Mouse (Mus musculus) thymus, adult 2 months (tissue): ENCODE measurements around the gene Dnmt1. TPM values are rescaled to one million over a fixed set of nuclear protein-coding genes. Genes with fewer than 3 reads are reported as not detected.

Experiments used
- DNase-seq: peaks from one replicate; pipeline ENCODE4 v3.0.0; 2021
- H3K27ac ChIP-seq: fragments of 200-500 bp; 2 replicates; pipeline ENCODE4 v1.5.1; 2012; ENCODE audit warnings: low read length, control low read depth; ENCODE audit not compliant: control insufficient read depth, insufficient read depth
- H3K27me3 ChIP-seq: fragments of 200-500 bp; 2 replicates; pipeline ENCODE4 v1.6.1; 2012; ENCODE audit warnings: mild to moderate bottlenecking, low read length, moderate library complexity, mixed read lengths; ENCODE audit not compliant: control insufficient read depth, insufficient read depth
- H3K36me3 ChIP-seq: fragments of 200-500 bp; 2 replicates; pipeline ENCODE4 v1.6.1; 2012; ENCODE audit warnings: mild to moderate bottlenecking, low read length, moderate library complexity; ENCODE audit not compliant: control insufficient read depth, insufficient read depth
- H3K4me1 ChIP-seq: fragments of 200-500 bp; replicated peaks from 2 replicates; pipeline ENCODE4 v1.6.1; 2012; ENCODE audit warnings: low read length; ENCODE audit not compliant: control insufficient read depth, insufficient read depth
- H3K4me3 ChIP-seq: fragments of 200-500 bp; 2 replicates; pipeline ENCODE4 v1.5.1; 2012; ENCODE audit warnings: mild to moderate bottlenecking, low read length, control low read depth, moderate library complexity; ENCODE audit not compliant: control insufficient read depth, insufficient read depth
- CTCF ChIP-seq: fragments of 200-500 bp; IDR thresholded peaks from 2 replicates; pipeline ENCODE4 v1.5.1; 2012; ENCODE audit warnings: mild to moderate bottlenecking, control low read depth, low read length, moderate library complexity, borderline replicate concordance; ENCODE audit not compliant: control insufficient read depth, poor library complexity, insufficient read depth; ENCODE audit errors: extremely low read depth
- POLR2A ChIP-seq: fragments of 200-500 bp; IDR thresholded peaks from 2 replicates; pipeline ENCODE4 v1.6.1; 2012; ENCODE audit warnings: mild to moderate bottlenecking, low read length, control low read depth, moderate library complexity; ENCODE audit not compliant: control insufficient read depth, poor library complexity, insufficient read depth; ENCODE audit errors: extremely low read depth
- WGBS: fragments of 180-500 bp; shearing (Covaris S2); methylation state at CpG from one replicate; pipeline ENCODE4 v1.1.7; 2018; 5-methylcytosine and 5-hydroxymethylcytosine counted together
- polyA plus RNA-seq: library from polyadenylated mRNA; depleted of rRNA; stranded (reverse); fragments of >200 nt; gene quantifications from 2 replicates; pipeline ENCODE4 v1.2.3, GENCODE M21; 2012

The Dnmt1 gene
- polyA plus RNA-seq, 1 experiment = 142 TPM

DNA sequence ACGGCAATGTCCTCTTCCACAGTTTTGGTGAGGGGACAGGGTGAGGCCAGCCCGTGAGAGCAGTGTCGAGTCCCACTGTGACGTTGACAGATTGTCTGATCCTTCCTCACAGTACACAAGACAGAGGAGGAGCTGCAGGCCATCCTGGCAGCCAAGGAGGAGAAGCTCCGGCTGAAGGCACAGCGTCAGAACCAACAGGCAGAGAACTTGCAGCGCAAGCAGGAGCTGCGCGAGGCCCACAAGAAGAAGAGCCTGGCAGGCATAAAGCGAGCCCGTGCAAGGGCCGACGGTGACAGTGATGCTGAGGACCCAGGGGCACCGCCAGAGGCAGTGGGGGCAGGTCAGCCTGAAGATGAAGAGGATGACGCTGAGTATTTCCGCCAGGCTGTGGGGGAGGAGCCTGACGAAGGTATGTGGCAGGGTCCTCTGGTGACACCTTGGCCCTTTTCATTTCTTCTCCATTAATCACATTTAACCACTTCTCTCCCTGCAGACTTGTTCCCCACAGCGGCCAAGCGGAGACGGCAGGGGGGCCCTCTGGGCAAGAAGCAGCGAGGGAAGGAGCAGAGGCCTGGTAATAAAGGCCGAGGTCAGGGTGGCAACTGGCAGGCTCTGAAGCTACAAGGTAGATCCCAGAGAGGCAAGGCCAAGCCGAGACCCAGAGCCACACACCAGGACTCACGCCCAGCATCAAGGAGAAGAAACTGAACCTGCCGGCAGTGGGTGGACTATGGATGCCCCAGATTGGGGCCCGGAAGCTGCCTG lies 68.2 kb downstream of the Dnmt1 start:
- no peak overlapping the region for H3K4me3 ChIP-seq
- peaks cover 55% of the 10 kb centered on the region for H3K36me3 ChIP-seq
- no peaks in the 10 kb centered on the region for H3K27me3 ChIP-seq
- peaks cover 6% of the 10 kb centered on the region for H3K4me1 ChIP-seq
- WGBS = 91% methylated on average over 26 of the region's 26 CpGs
- H3K27ac ChIP-seq = no peak overlapping the region
- no peak for TF ChIP-seq POLR2A
- no peak for TF ChIP-seq CTCF
- no peak for DNase-seq

DNA sequence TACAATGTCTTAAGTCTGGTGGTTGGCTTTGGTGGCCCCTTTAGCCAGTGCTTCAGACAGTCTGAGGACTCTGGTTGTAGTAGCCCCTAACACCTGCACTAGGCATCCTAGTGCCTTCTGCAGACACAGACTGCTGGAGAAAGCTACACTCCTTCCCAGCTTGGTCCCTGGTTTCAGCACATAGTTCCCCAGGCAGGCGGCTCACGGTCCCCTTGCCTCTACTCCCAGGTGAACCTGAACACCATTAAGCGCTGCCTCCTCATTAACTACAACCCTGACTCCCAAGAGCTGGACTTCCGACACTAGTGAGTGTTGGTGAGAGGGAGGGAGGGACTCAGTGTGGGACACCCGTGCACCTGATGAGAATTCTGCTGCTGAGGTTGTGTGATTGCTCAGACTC lies 69.3 kb downstream of the Dnmt1 start:
- Histone ChIP-seq H3K4me3 (no peak overlapping the region), H3K27ac (no peak overlapping the region), H3K4me1 (peaks cover 6% of the 10 kb centered on the region), H3K27me3 (no peaks in the 10 kb centered on the region), H3K36me3 (peaks cover 48% of the 10 kb centered on the region)
- TF ChIP-seq CTCF (no peak), POLR2A (no peak)
- no peak for DNase-seq
- WGBS = 95% methylated on average over 5 of the region's 5 CpGs

DNA sequence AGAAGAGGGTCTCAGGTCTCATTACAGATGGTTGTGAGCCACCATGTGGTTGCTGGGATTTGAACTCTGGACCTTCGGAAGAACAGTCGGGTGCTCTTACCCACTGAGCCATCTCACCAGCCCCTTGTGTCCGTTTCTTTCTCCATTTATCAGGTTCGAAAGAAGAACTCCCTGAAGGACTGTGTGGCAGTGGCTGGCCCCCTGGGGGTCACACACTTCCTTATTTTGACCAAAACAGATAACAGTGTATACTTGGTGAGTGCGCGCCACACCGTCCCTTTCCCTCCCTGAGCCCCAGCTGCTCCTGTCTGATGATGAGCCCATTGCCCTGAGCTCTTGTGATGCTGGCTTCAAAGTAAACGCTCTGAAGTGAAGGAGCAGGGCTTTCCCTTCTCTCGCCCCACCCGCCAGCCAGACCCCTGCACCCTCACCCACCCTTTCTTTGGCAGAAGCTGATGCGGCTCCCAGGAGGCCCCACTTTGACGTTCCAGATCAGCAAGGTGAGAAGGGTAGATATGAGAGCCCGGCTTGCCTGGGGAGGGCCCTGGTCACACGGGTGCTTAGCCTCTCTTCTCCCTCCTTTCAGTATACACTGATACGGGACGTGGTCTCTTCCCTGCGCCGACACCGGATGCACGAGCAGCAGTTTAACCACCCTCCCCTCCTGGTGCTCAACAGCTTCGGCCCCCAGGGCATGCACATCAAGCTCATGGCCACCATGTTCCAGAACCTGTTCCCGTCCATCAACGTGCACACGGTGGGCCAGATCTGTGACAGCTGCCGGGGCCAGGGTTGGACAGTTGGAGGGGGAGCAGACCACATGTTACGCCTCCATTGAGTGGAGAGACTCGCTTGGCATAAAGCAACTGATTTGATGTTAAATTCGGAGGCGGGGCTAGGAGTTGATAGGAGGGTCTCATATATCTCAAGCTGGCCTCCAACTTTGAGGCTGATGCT lies 70.2 kb downstream of the Dnmt1 start:
- no peak for DNase-seq
- Histone ChIP-seq H3K4me3 (no peak overlapping the region), H3K27me3 (no peaks in the 10 kb centered on the region), H3K4me1 (peaks cover 6% of the 10 kb centered on the region), H3K36me3 (peaks cover 39% of the 10 kb centered on the region), H3K27ac (no peak overlapping the region)
- 79% methylated on average over 29 of the region's 29 CpGs for WGBS
- no peak for TF ChIP-seq CTCF
- no peak for TF ChIP-seq POLR2A

DNA sequence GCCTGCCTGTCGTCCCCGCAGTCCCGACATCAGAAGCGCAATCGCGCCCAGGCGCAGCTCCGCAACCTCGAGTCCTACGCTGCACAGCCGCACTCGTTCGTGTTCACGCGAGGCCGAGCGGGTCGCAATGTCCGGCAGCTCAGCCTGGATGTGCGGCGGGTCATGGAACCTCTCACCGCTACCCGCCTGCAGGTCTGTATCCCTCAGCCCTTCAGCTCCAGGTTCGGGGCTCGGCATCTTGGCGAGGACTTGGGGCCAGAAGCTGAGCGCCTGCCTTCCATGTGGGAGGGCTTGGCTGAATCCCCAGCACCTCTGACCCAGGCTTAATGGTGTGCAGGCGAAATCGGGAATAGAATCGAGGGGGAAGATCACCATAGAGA lies 71.3 kb downstream of the Dnmt1 start:
- H3K36me3 ChIP-seq = peaks cover 29% of the 10 kb centered on the region
- no peak overlapping the region for H3K27ac ChIP-seq
- TF ChIP-seq CTCF = no peak
- TF ChIP-seq POLR2A = no peak
- no peak for DNase-seq
- H3K27me3 ChIP-seq = no peaks in the 10 kb centered on the region
- under 1% methylated on average over 30 of the region's 30 CpGs for WGBS
- peak overlapping the region; percentile 69 for H3K4me3 ChIP-seq
- peaks cover 6% of the 10 kb centered on the region for H3K4me1 ChIP-seq

DNA sequence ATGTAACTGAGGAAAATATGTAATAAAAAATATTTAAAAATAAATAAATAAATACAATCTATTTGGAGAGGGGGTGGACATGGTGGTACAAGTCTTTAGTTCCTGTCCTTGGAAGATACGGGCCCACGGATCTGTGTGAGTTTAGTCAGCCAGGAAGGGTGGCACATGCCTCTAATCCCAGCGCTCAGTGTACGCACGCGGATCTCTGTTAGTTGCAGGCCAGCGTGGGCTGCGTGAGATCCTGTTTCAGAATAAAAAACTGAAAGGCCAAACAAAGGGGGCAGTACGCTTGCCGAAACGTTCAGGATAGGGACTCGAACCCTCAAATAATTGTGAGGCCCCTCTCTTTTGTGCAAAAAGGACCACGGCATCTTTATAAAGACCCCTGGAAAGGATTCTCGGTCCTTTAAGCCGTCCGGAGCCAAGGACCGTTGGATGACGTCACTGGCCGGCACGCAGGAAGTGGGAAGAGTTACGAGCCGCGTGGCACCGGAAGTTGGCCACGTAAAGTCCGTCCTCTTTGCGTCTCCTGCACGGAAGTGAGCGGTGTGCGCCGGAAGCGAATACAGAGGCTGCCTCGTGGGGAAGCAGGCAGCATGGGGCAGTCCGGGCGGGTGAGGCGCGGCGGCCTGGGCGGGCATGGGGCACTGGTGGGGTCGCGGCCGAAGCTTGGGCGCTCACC lies 71.8 kb downstream of the Dnmt1 start, which contains the start of gene Ppan:
Gene Ppan (plus strand): TSS at position 472 of the 682 bp plus-strand sequence.
- H3K27ac ChIP-seq = peak within 1 kb of the TSS; percentile 76
- no peaks in the 10 kb centered on the region for H3K27me3 ChIP-seq
- H3K4me3 ChIP-seq = peak within 1 kb of the TSS; percentile 69
- H3K36me3 ChIP-seq = peaks cover 29% of the 10 kb centered on the region
- peaks cover 6% of the 10 kb centered on the region for H3K4me1 ChIP-seq
- DNase-seq = peak; percentile 91
- 0 out of 2 replicates have a peak, but pooled peaks have one; percentile 17 for TF ChIP-seq CTCF
- TF ChIP-seq POLR2A = peak; percentile 54; the same call in 1 of the 2 replicates
- under 1% methylated on average over 43 of the region's 43 CpGs for WGBS

DNA sequence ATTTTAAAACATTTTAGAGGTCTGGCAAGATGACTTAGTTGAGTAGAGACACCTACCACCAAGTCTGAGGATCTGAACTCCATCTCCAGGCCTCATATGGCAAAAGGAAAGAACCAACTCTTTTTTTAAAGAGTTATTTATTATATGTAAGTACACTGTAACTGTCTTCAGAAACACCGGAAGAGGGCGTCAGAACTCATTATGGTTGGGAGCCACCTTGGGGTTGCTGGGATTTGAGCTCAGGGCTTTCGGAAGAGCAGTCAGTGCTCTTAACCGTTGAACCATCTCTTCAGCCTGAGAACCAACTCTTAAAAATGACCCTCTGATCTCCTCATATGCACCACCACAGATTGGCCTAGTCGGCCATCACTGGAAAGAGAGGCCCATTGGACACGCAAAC lies 72.5 kb downstream of the Dnmt1 start:
- H3K27me3 ChIP-seq = no peaks in the 10 kb centered on the region
- TF ChIP-seq POLR2A = no peak
- no peak for TF ChIP-seq CTCF
- peaks cover 6% of the 10 kb centered on the region for H3K4me1 ChIP-seq
- no peak overlapping the region for H3K27ac ChIP-seq
- 91% methylated on average over 6 of the region's 6 CpGs for WGBS
- H3K36me3 ChIP-seq = peaks cover 28% of the 10 kb centered on the region
- DNase-seq = no peak
- H3K4me3 ChIP-seq = no peak overlapping the region
